Mouse (Mus musculus) neural tube, embryonic 14.5 days (tissue): ENCODE measurements at regions not wholly inside any gene's neighbourhood (a gene's known extent, or its start where the extent isn't known, plus 50 kb on each side); places are given as distances from the start of the nearest gene placed in this dataset.

Experiments used
- ATAC-seq: fragments of 200-750 bp; cut with Nextera tagmentation; 2 replicates; pipeline ENCODE4 v1.8.0; 2017; ENCODE audit warnings: low read depth, mild to moderate bottlenecking, moderate TSS enrichment, moderate library complexity
- H3K27ac ChIP-seq: fragments of 300-500 bp; sonication (generic); 2 replicates; pipeline ENCODE4 v1.5.1; 2014; ENCODE audit warnings: low read depth, mild to moderate bottlenecking, control low read depth, low read length, moderate library complexity, mixed read lengths
- H3K27me3 ChIP-seq: fragments of 300-500 bp; sonication (generic); 2 replicates; pipeline ENCODE4 v1.6.1; 2014; ENCODE audit warnings: low read length; ENCODE audit not compliant: control insufficient read depth, insufficient read depth
- H3K36me3 ChIP-seq: fragments of 300-500 bp; sonication (generic); 2 replicates; pipeline ENCODE4 v1.6.1; 2014; ENCODE audit warnings: low read length, mixed read lengths; ENCODE audit not compliant: control insufficient read depth, insufficient read depth
- H3K4me1 ChIP-seq: fragments of 300-500 bp; sonication (generic); 2 replicates; pipeline ENCODE4 v1.6.1; 2014; ENCODE audit warnings: low read length; ENCODE audit not compliant: control insufficient read depth, insufficient read depth
- H3K4me2 ChIP-seq: fragments of 300-500 bp; sonication (generic); 2 replicates; pipeline ENCODE4 v1.6.1; 2014; ENCODE audit warnings: mild to moderate bottlenecking, low read depth, low read length, control low read depth
- H3K4me3 ChIP-seq: fragments of 300-500 bp; sonication (generic); 2 replicates; pipeline ENCODE4 v1.5.1; 2014; ENCODE audit warnings: low read depth, low read length, control low read depth, mixed read lengths
- H3K9ac ChIP-seq: fragments of 300-500 bp; sonication (generic); replicated peaks from 2 replicates; pipeline ENCODE4 v1.6.1; 2014; ENCODE audit warnings: low read depth, mild to moderate bottlenecking, control low read depth, low read length, mixed read lengths
- H3K9me3 ChIP-seq: fragments of 300-500 bp; sonication (generic); 2 replicates; pipeline ENCODE4 v1.6.1; 2016; ENCODE audit warnings: low read length; ENCODE audit not compliant: control insufficient read depth
- WGBS: fragments of 180-500 bp; shearing (Covaris S2); extraction: QIAGEN DNeasy Blood & Tissue Kit; methylation state at CpG from one replicate; pipeline ENCODE4 v1.1.7; 2014; 5-methylcytosine and 5-hydroxymethylcytosine counted together

- H3K27me3 ChIP-seq = no peaks in the 10 kb centered on the region
- no peak overlapping the region for H3K4me2 ChIP-seq
- H3K36me3 ChIP-seq = no peaks in the 10 kb centered on the region
- ATAC-seq = no peak
- H3K4me1 ChIP-seq = no peaks in the 10 kb centered on the region
- 94% methylated on average over 1 of the region's 1 CpGs for WGBS
- no peak overlapping the region for H3K4me3 ChIP-seq
- no peak overlapping the region for H3K27ac ChIP-seq
- no peak overlapping the region for H3K9ac ChIP-seq
- no peaks in the 10 kb centered on the region for H3K9me3 ChIP-seq
Observed at GRCm38 (mm10) chr7:72446911-72447310, 140.5 kb upstream of the Mctp2 start.

DNA sequence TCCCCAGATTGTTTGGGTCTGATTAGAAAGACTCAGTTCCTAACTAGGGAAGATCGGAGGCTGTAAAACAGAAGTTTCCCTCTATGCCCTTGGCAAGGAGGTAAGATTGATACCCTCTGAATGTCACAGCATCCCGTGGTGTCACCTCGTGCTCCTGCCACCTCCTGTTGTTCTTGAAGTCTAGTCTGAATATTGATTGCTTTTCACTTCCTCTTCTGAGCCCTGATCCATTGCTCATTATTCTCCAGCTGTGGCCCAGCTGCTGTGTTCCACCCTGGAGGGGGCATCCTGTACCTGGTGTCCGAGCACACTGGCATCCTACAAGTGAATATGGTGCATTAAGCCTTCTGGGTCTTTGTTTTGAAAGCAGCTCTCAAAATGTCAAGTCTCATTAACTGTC, 156.6 kb upstream of the Mctp2 start:
- no peak for ATAC-seq
- Histone ChIP-seq H3K4me1 (no peaks in the 10 kb centered on the region), H3K4me3 (no peak overlapping the region), H3K9me3 (no peaks in the 10 kb centered on the region), H3K27ac (no peak overlapping the region), H3K27me3 (no peaks in the 10 kb centered on the region), H3K36me3 (no peaks in the 10 kb centered on the region), H3K4me2 (no peak overlapping the region), H3K9ac (no peak overlapping the region)
- 53% methylated on average over 4 of the region's 4 CpGs for WGBS

GRCm38 (mm10) chr7:72464658-72465057, 158.2 kb upstream of the Mctp2 start:
- 80% methylated on average over 1 of the region's 1 CpGs for WGBS
- no peak for ATAC-seq
- no peak overlapping the region for H3K4me3 ChIP-seq
- no peaks in the 10 kb centered on the region for H3K27me3 ChIP-seq
- no peak overlapping the region for H3K27ac ChIP-seq
- no peak overlapping the region for H3K9ac ChIP-seq
- H3K9me3 ChIP-seq = no peaks in the 10 kb centered on the region
- H3K4me1 ChIP-seq = no peaks in the 10 kb centered on the region
- no peak overlapping the region for H3K4me2 ChIP-seq
- no peaks in the 10 kb centered on the region for H3K36me3 ChIP-seq

DNA sequence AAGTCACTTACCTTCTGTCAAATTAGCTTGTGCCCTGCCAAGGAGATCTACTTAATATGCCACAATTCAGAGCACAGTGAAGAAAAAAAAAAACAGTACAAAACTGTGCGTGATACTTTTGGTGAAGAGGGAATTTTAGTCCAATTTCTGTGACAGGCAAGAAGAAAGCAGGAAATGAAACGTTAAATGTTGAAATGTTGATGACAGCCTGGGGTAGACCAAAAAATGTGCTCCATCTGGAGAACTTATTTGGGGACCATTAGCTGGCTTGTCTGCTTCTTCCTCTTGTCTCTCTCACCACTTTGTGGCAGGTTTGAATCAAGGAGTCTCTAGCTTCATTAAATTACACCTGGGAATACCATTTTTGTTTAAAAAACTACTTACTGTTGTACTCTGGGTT, 163.3 kb upstream of the Mctp2 start:
- 84% methylated on average over 2 of the region's 2 CpGs for WGBS

DNA sequence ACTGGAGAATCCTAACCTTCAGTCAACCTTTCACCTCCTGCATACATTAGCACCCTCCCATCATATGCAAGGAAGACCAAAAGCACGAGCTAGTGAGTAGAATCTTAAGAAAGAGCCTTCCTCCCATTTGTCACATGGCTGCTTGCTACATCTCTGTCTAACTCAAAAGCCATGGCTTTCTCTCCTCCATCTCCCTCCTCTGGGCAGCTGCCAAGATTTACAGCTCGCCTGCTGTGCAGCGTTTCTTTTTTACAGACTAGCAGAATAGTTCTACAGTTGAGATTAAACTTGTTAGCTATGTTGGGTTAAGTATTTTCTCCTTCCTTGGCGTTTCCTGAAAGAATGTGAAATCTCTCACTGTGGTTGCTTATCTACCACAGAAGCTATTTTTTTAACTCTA, 168.3 kb upstream of the Mctp2 start:
- Histone ChIP-seq H3K27ac (no peak overlapping the region), H3K4me1 (no peaks in the 10 kb centered on the region), H3K9me3 (no peaks in the 10 kb centered on the region), H3K36me3 (no peaks in the 10 kb centered on the region), H3K4me2 (no peak overlapping the region), H3K9ac (no peak overlapping the region), H3K4me3 (no peak overlapping the region), H3K27me3 (no peaks in the 10 kb centered on the region)
- ATAC-seq = no peak
- 26% methylated on average over 4 of the region's 4 CpGs for WGBS

More for the DNA sequence above, 163.3 kb upstream of the Mctp2 start:
- Histone ChIP-seq H3K4me1 (no peaks in the 10 kb centered on the region), H3K27ac (no peak overlapping the region), H3K27me3 (no peaks in the 10 kb centered on the region), H3K9ac (no peak overlapping the region), H3K36me3 (no peaks in the 10 kb centered on the region), H3K4me3 (no peak overlapping the region), H3K4me2 (no peak overlapping the region), H3K9me3 (no peaks in the 10 kb centered on the region)
- ATAC-seq = no peak

GRCm38 (mm10) chr7:72478936-72479335, 172.5 kb upstream of the Mctp2 start:
- Histone ChIP-seq H3K4me3 (no peak overlapping the region), H3K9ac (no peak overlapping the region), H3K36me3 (no peaks in the 10 kb centered on the region), H3K4me2 (no peak overlapping the region), H3K9me3 (no peaks in the 10 kb centered on the region), H3K27ac (no peak overlapping the region), H3K4me1 (no peaks in the 10 kb centered on the region), H3K27me3 (no peaks in the 10 kb centered on the region)
- 73% methylated on average over 1 of the region's 1 CpGs for WGBS
- no peak for ATAC-seq

- Histone ChIP-seq H3K4me2 (no peak overlapping the region), H3K9me3 (no peaks in the 10 kb centered on the region), H3K27ac (no peak overlapping the region), H3K4me3 (no peak overlapping the region), H3K9ac (no peak overlapping the region), H3K4me1 (no peaks in the 10 kb centered on the region), H3K27me3 (no peaks in the 10 kb centered on the region), H3K36me3 (no peaks in the 10 kb centered on the region)
- no peak for ATAC-seq
- 89% methylated on average over 2 of the region's 2 CpGs for WGBS
Observed at GRCm38 (mm10) chr7:72481275-72481674, 174.9 kb upstream of the Mctp2 start.

DNA sequence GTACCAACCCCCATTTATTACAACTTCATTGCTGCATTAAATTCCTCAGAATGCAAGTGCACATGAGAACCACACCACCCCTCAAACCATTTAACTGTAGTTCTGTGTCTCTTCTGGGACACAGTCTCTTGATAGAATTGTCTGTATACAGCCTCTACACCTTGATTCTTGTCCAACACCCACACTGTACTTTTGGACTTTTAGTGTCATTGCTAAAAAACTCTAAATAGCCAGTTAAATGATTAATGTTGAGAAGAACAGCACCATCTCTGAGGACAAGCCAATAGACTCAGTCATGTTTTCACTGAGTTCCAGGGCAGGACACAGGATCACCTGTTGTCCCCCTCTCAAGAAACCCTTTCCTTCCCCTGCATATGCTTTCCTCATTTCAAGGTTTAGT, 183.8 kb upstream of the Mctp2 start:
- H3K36me3 ChIP-seq = no peaks in the 10 kb centered on the region
- H3K4me3 ChIP-seq = no peak overlapping the region
- no peaks in the 10 kb centered on the region for H3K9me3 ChIP-seq
- H3K27me3 ChIP-seq = no peaks in the 10 kb centered on the region
- H3K9ac ChIP-seq = no peak overlapping the region
- no peak for ATAC-seq
- H3K4me1 ChIP-seq = no peaks in the 10 kb centered on the region
- no peak overlapping the region for H3K27ac ChIP-seq
- no peak overlapping the region for H3K4me2 ChIP-seq

DNA sequence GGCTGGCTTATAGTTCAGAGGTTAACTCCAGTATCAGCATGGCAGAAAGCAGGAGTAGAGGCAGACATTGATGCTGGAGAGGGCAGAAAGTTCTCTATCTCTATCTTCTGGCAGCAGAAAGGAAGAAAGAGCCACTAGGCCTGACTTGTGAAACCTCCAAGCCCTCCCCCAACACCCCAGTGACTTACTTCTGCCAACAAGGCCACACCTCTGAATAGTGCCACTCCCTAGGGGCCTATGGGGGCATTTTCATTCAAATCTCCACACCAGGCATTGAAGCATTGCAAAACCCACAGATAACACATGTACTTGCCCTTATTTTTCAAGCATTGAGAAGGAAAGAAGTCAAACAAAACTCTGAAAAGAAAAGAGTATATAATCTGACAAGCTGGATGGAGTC, 186.9 kb upstream of the Mctp2 start:
- ATAC-seq = no peak

More for the DNA sequence above, 186.9 kb upstream of the Mctp2 start:
- no peak overlapping the region for H3K4me3 ChIP-seq
- H3K27ac ChIP-seq = no peak overlapping the region
- no peaks in the 10 kb centered on the region for H3K9me3 ChIP-seq
- no peak overlapping the region for H3K9ac ChIP-seq
- H3K36me3 ChIP-seq = no peaks in the 10 kb centered on the region
- no peak overlapping the region for H3K4me2 ChIP-seq
- H3K4me1 ChIP-seq = no peaks in the 10 kb centered on the region
- H3K27me3 ChIP-seq = no peaks in the 10 kb centered on the region
